Mouse (Mus musculus) CD8-positive naive resting alpha-beta T cell, adult 57 days (primary cell): Measurements from ENCODE around the gene Als2cl. TPM values are rescaled to one million over a fixed set of nuclear protein-coding genes. Genes with fewer than 3 reads are reported as not detected.

Experiments
- total RNA-seq: library from RNA; stranded (reverse); gene quantifications from one replicate; pipeline ENCODE4 v1.2.4, GENCODE M21; 2023

Gene Als2cl
- 486 TPM for total RNA-seq

GRCm38 (mm10) chr9:110879191-110879920 lies at the start of gene Als2cl:
Gene Als2cl (plus strand): TSS chr9:110879870.

GRCm38 (mm10) chr9:110834411-110834810 lies 45.3 kb upstream of the Als2cl start, which contains the start of gene Prss45:
Gene Prss45 (plus strand): TSS chr9:110834588.

GRCm38 (mm10) chr9:110844206-110844605 lies 35.5 kb upstream of the Als2cl start, which contains the start of gene Prss46:
Gene Prss46 (plus strand): TSS chr9:110844506.

GRCm38 (mm10) chr9:110857781-110858472 lies 21.7 kb upstream of the Als2cl start, which contains the start of gene Prss50:
Gene Prss50 (plus strand): TSS chr9:110857967.

GRCm38 (mm10) chr9:110879998-110880561 lies 410 bp downstream of the Als2cl start, which contains the start of gene Tmie:
Gene Tmie (minus strand): TSS chr9:110880113.

GRCm38 (mm10) chr9:110916786-110917185 lies 37.1 kb downstream of the Als2cl start, which contains the start of gene Fam240a:
Gene Fam240a (minus strand): TSS chr9:110916861.

GRCm38 (mm10) chr9:110945926-110946325 lies 66.3 kb downstream of the Als2cl start, which contains the start of gene Tdgf1:
Gene Tdgf1 (minus strand): TSS chr9:110946158.

Other genes with a start within 250 kb of the Als2cl start
- 85.6 TPM for gene Nbeal2, start 225.7 kb upstream of the Als2cl start, total RNA-seq
- 86.0 TPM for gene Ccdc12, start 223.4 kb upstream of the Als2cl start, total RNA-seq
- not detected for gene Myl3, start 138.0 kb upstream of the Als2cl start, total RNA-seq
- gene Pth1r, start 132.7 kb upstream of the Als2cl start, total RNA-seq: not detected
- not detected for gene Prss42, start 81.7 kb upstream of the Als2cl start, total RNA-seq
- not detected for gene Prss44, start 65.9 kb upstream of the Als2cl start, total RNA-seq
- not detected for gene Prss43, start 53.2 kb upstream of the Als2cl start, total RNA-seq
- not detected for gene Prss45, start 45.3 kb upstream of the Als2cl start, total RNA-seq
- not detected for gene Prss46, start 35.4 kb upstream of the Als2cl start, total RNA-seq
- not detected for gene Prss50, start 21.9 kb upstream of the Als2cl start, total RNA-seq
- gene Tmie, start 243 bp downstream of the Als2cl start, total RNA-seq: 42.9 TPM
- 4.0 TPM for gene Fam240a, start 37.0 kb downstream of the Als2cl start, total RNA-seq
- 1.9 TPM for gene Tdgf1, start 66.3 kb downstream of the Als2cl start, total RNA-seq
- gene Lrrc2, start 71.7 kb downstream of the Als2cl start, total RNA-seq: not detected
- gene Rtp3, start 110.7 kb downstream of the Als2cl start, total RNA-seq: not detected
- gene Ltf, start 139.4 kb downstream of the Als2cl start, total RNA-seq: 5.2 TPM
- gene Ccrl2, start 177.6 kb downstream of the Als2cl start, total RNA-seq: 7.6 TPM
- gene Lrrfip2, start 237.7 kb downstream of the Als2cl start, total RNA-seq: 15.6 TPM